Mouse (Mus musculus) heart, embryonic 11.5 days (tissue): ENCODE measurements around the gene Svs4. TPM values are rescaled to one million over a fixed set of nuclear protein-coding genes. Genes with fewer than 3 reads are reported as not detected.
"Not testable (repeated sequence)": the region's sequence is repeated elsewhere in the genome, so short reads cannot be mapped to it uniquely, and the experiment has no call there.

Source experiments
- ATAC-seq: fragments of 200-750 bp; cut with Nextera tagmentation; replicated peaks from 2 replicates; pipeline ENCODE4 v1.8.0; 2017; ENCODE audit warnings: moderate library complexity; ENCODE audit not compliant: insufficient number of reproducible peaks, low FRiP score, low TSS enrichment
- H3K27ac ChIP-seq: fragments of 300-500 bp; sonication (generic); 2 replicates; pipeline ENCODE4 v1.5.1; 2014; ENCODE audit warnings: mild to moderate bottlenecking, low read depth, low read length
- H3K27me3 ChIP-seq: fragments of 300-500 bp; sonication (generic); 2 replicates; pipeline ENCODE4 v1.6.1; 2014; ENCODE audit warnings: mild to moderate bottlenecking, low read length, mixed read lengths; ENCODE audit not compliant: control insufficient read depth, insufficient read depth
- H3K36me3 ChIP-seq: fragments of 300-500 bp; sonication (generic); 2 replicates; pipeline ENCODE4 v1.6.1; 2014; ENCODE audit warnings: mild to moderate bottlenecking, low read length, moderate library complexity, mixed read lengths; ENCODE audit not compliant: control insufficient read depth, insufficient read depth
- H3K4me1 ChIP-seq: fragments of 300-500 bp; sonication (generic); 2 replicates; pipeline ENCODE4 v1.6.1; 2014; ENCODE audit warnings: low read length; ENCODE audit not compliant: control insufficient read depth, insufficient read depth
- H3K4me2 ChIP-seq: fragments of 300-500 bp; sonication (generic); 2 replicates; pipeline ENCODE4 v1.6.1; 2014; ENCODE audit warnings: mild to moderate bottlenecking, moderate library complexity
- H3K4me3 ChIP-seq: fragments of 300-500 bp; sonication (generic); 2 replicates; pipeline ENCODE4 v1.5.1; 2014; ENCODE audit warnings: low read depth, low read length
- H3K9ac ChIP-seq: fragments of 300-500 bp; sonication (generic); 2 replicates; pipeline ENCODE4 v1.6.1; 2014; ENCODE audit warnings: mild to moderate bottlenecking, low read depth, low read length, moderate library complexity
- H3K9me3 ChIP-seq: fragments of 300-500 bp; sonication (generic); replicated peaks from 2 replicates; pipeline ENCODE4 v1.6.1; 2016; ENCODE audit warnings: low read length; ENCODE audit not compliant: control insufficient read depth
- WGBS: fragments of 180-500 bp; shearing (Covaris S2); extraction: QIAGEN DNeasy Blood & Tissue Kit; methylation state at CpG from one replicate; pipeline ENCODE4 v1.1.7; 2014; ENCODE audit not compliant: insufficient replicate concordance; 5-methylcytosine and 5-hydroxymethylcytosine counted together
- polyA plus RNA-seq: library from polyadenylated mRNA; unstranded; fragments of >200 nt; fragmentation: Nextera tagmentation; extraction: Ambion mirVana; gene quantifications from 2 replicates; pipeline ENCODE4 v1.2.1, GENCODE M21; 2014

The Svs4 gene
- not detected in 2 replicates for polyA plus RNA-seq

DNA sequence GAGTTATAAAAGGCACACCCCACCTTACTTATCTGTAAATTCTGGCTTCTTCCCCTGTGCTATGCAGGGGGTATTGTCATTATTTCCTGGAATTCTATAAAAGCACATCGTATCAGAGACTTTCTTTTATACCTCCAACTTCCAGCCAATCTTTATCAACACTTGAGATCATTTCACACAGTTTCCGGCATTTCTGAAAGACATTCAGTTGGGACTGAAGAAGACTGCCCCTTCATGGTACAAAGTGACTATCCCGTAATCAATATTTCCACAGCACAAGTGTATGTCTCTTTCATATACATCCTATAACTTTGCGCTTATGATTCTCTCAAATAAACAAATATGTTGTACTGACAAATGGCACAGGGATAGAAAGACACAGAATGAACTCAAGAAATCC, at the start of gene Svs4:
Svs4 (minus strand) TSS at position 101 of the 400 bp plus-strand sequence.
- 88% methylated on average over 4 of the region's 4 CpGs for WGBS
- ATAC-seq, result no peak

DNA sequence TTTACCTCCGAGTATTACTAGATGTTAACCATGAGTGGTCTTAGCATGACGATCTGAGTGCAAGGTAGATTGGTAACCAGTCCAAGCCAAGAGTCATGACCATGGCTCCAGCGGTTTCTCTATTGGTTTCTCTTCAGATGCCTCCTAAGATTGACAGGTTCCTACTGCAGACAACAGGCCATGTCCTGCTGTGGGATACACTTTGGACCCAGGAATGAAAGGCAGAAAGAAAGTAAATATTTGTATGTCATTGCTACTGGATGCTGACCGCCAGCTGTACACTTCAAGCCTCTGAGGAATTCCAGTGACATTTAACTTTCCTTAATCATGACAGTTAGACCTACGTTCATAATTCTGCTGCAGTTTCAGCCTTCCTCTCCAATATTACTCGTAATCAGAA, 42.7 kb upstream of the Svs4 start:
- Histone ChIP-seq H3K4me3 (no peak overlapping the region), H3K27ac (no peak overlapping the region), H3K27me3 (no peaks in the 10 kb centered on the region), H3K9ac (no peak overlapping the region), H3K4me1 (no peaks in the 10 kb centered on the region), H3K36me3 (no peaks in the 10 kb centered on the region), H3K4me2 (no peak overlapping the region), H3K9me3 (no peaks in the 10 kb centered on the region)
- no peak for ATAC-seq
- 76% methylated on average over 6 of the region's 6 CpGs for WGBS

More for the DNA sequence above, at the start of gene Svs4:
- Histone ChIP-seq H3K4me3 (no peak within 1 kb of the TSS), H3K27ac (no peak within 1 kb of the TSS), H3K36me3 (no peaks in the 10 kb centered on the region), H3K9me3 (no peaks in the 10 kb centered on the region), H3K4me2 (no peak within 1 kb of the TSS), H3K27me3 (no peaks in the 10 kb centered on the region), H3K9ac (no peak within 1 kb of the TSS), H3K4me1 (no peaks in the 10 kb centered on the region)

DNA sequence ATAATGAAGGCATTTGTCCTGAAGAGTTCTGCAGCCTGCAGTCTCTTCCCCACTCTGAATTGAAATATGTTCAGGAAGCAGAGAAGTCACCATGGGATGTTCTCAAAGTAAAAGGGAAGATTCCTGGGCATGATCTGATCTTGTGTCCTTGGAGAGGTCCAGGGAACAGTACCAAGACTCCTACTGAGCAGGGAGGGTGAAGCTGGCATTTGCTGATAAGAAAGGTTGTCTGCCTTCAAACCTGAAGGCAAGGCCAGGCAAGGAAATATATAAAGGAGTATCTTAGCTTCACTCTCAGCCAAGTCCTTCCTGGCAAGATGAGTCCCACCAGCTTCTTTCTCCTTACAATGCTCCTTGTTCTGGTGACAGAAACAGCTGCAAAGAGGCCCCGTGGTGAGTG, 38.2 kb upstream of the Svs4 start, which contains the start of gene Svs6:
Svs6 (plus strand) TSS at position 301 of the 400 bp plus-strand sequence.
- not testable (repeated sequence) for H3K27ac ChIP-seq, H3K4me2 ChIP-seq, H3K27me3 ChIP-seq, H3K36me3 ChIP-seq, ATAC-seq, H3K4me3 ChIP-seq, H3K9ac ChIP-seq, H3K4me1 ChIP-seq, H3K9me3 ChIP-seq
- whole genome bisulfite sequencing, result 62% methylated on average over 1 of the region's 1 CpGs

DNA sequence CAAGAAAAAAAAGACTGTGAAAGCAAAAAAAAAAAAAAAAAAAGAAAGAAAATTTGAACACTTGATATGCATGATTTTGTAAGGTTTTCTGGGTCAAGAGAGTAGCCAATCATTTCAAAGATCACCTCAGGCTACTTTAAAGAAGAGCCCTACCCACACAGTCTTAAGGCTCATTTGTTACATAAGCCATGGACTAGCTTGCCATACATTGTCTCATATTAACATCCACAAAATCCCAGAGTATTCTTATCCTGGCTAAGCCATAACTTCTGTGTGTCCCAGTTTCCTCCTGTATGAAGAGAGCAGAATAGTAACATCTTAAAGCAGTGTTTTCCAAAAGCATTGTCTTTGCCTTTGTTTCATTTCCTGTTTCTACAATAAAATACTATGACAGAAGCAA, 37.2 kb upstream of the Svs4 start:
- not testable (repeated sequence) for ATAC-seq, H3K27ac ChIP-seq, H3K9ac ChIP-seq, H3K27me3 ChIP-seq, H3K4me1 ChIP-seq, H3K4me3 ChIP-seq, H3K4me2 ChIP-seq, H3K9me3 ChIP-seq, H3K36me3 ChIP-seq

DNA sequence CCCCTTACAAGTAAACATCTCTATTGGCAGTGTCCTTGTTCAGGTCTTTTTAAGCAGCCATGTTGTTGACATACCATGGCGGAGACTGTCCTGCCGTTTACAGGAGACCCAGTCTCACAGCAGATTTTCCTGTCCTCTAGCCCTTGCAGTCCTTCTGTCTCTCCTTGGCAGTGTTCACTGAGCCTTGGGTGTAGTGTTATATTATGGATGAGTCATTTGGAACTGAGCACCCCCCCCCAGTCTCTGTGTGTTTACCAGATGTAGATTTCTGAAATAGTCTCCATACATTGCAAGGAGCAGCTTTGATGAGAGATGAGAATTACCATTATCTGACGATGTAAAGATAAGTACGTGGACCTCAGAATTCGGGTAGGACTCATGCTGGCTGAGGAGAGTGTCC, 34.3 kb upstream of the Svs4 start:
- ATAC-seq, result no peak

DNA sequence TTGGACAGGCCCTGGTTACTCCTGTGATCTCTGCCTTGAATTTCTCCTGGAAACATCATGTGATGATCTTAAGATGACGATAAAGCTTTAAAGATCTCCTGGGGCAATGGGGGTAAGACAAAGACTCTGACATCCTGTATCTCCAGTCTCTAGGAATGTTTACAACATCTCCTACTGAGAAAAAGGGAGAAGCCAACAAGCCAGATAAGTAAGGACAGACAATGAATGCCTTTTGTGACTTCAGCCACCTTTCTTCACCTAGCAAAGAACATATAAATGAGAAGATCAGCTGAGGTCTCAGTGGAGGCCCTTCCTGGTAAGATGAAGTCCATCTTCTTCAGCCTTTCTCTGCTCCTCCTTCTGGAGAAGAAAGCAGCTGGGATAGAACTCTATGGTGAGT, 10.7 kb upstream of the Svs4 start, which contains the start of gene Svs3a:
Svs3a (plus strand) TSS at position 301 of the 400 bp plus-strand sequence.
- H3K36me3 ChIP-seq, H3K9me3 ChIP-seq, H3K4me3 ChIP-seq, H3K27me3 ChIP-seq, H3K4me2 ChIP-seq, H3K27ac ChIP-seq, H3K4me1 ChIP-seq, ATAC-seq, H3K9ac ChIP-seq: not testable (repeated sequence)
- 75% methylated on average over 1 of the region's 1 CpGs for WGBS

More for the DNA sequence above, 34.3 kb upstream of the Svs4 start:
- Histone ChIP-seq H3K9ac (no peak overlapping the region), H3K27ac (no peak overlapping the region), H3K4me2 (no peak overlapping the region), H3K4me1 (no peaks in the 10 kb centered on the region), H3K36me3 (no peaks in the 10 kb centered on the region), H3K9me3 (no peaks in the 10 kb centered on the region), H3K4me3 (no peak overlapping the region), H3K27me3 (no peaks in the 10 kb centered on the region)
- WGBS, result 76% methylated on average over 5 of the region's 5 CpGs

DNA sequence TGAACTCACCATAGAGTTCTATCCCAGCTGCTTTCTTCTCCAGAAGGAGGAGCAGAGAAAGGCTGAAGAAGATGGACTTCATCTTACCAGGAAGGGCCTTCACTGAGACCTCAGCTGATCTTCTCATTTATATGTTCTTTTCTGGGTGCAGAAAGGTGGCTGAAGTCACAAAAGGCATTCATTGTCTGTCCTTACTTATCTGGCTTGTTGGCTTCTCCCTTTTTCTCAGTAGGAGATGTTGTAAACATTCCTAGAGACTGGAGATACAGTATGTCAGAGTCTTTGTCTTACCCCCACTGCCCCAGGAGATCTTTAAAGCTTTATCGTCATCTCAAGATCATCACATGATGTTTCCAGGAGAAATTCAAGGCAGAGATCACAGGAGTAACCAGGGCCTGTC, 21.7 kb downstream of the Svs4 start, which contains the start of gene Svs3b:
Svs3b (minus strand) TSS at position 101 of the 400 bp plus-strand sequence.
- not testable (repeated sequence) for H3K4me2 ChIP-seq, H3K36me3 ChIP-seq, H3K27ac ChIP-seq, H3K9ac ChIP-seq, H3K27me3 ChIP-seq, H3K4me3 ChIP-seq, H3K9me3 ChIP-seq, H3K4me1 ChIP-seq, ATAC-seq
- 56% methylated on average over 1 of the region's 1 CpGs for WGBS

DNA sequence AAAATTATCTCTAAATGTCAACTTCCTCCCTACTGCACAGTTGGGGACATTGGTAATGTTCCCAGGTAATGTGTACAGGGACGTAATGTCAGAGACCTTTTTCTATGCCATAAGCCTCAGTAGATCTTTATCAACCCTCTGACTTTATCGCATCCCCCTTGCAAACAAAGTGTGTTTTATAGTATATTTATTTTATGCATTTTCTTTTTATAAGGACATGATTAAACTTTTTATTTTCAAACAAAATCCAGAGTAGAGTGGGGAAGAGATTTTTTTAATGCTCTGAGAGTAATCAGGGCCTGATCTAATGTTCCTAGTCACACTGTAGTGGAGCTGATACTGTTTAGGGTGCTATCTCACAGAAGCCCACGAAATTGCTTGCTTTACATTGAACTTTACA, 39.9 kb downstream of the Svs4 start, which contains the start of gene Svs2:
Svs2 (minus strand) TSS at position 101 of the 400 bp plus-strand sequence.
- ATAC-seq, result no peak
- Histone ChIP-seq H3K4me3 (no peak within 1 kb of the TSS), H3K4me2 (no peak within 1 kb of the TSS), H3K27me3 (no peaks in the 10 kb centered on the region), H3K9ac (no peak within 1 kb of the TSS), H3K27ac (no peak within 1 kb of the TSS), H3K4me1 (no peaks in the 10 kb centered on the region), H3K36me3 (no peaks in the 10 kb centered on the region), H3K9me3 (no peaks in the 10 kb centered on the region)
- 80% methylated on average over 3 of the region's 3 CpGs for WGBS

DNA sequence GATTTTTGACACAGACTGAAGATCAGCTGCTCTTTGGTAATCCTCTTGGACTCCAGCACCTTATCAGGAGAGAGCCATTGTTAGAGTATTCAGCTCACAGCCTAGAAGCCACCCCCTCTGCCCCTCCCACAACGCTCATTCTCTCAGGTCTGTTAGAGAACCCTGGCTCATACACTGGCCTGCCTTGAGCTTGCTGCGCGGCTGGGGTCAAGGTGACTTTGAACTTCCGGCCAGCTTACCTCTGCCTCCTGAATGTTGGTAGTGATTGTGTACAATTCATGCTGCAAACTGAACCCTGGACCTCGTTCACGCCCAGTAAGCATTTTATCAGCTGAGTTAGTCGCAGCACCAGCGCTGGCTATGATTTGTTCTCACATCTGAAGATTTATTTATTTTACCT, 45.6 kb downstream of the Svs4 start:
- Histone ChIP-seq H3K9ac (no peak overlapping the region), H3K36me3 (no peaks in the 10 kb centered on the region), H3K27me3 (no peaks in the 10 kb centered on the region), H3K4me1 (no peaks in the 10 kb centered on the region), H3K4me2 (no peak overlapping the region), H3K9me3 (no peaks in the 10 kb centered on the region), H3K4me3 (no peak overlapping the region), H3K27ac (no peak overlapping the region)
- WGBS, result 87% methylated on average over 8 of the region's 8 CpGs
- ATAC-seq, result no peak
